Comparison of ENCODE assay signal across 8 mouse cellular contexts in genomic region chr2:65929927-65930326, GRCm38 (mm10).
DNase-seq lines count a peak whose midpoint lies in the region; ATAC-seq lines count a peak whose summit lies in the region.

No protein-coding gene starts in this region.

- peak overlapping the region; percentile 36 for H3K4me3 ChIP-seq in neural tube, embryonic 15.5 days (replicated peaks)

- peak overlapping the region; percentile 49 for H3K9ac ChIP-seq in neural tube, embryonic 15.5 days (replicated peaks)

- H3K9me3 ChIP-seq in neural tube, embryonic 15.5 days (replicated peaks): no peaks in the 10 kb centered on the region

- peak overlapping the region; percentile 51 for H3K4me2 ChIP-seq in neural tube, embryonic 15.5 days

- H3K4me1 ChIP-seq in neural tube, embryonic 15.5 days: peaks cover 24% of the 10 kb centered on the region

- peak overlapping the region; percentile 88 for H3K27ac ChIP-seq in neural tube, embryonic 15.5 days (replicated peaks)

- no peaks in the 10 kb centered on the region for H3K27me3 ChIP-seq in neural tube, embryonic 15.5 days (replicated peaks)

- ATAC-seq in frontal cortex, adult (ENCODE audit: low TSS enrichment): peak; percentile 82
- ATAC-seq in neural tube, embryonic 15.5 days (ENCODE audit: low FRiP score): peak; percentile 82
- ATAC-seq in activated CD4-positive, CD25-positive, alpha-beta regulatory T cell, adult 4 months: no peak

- intact Hi-C loops in left cerebral cortex, postnatal 25 days (cut with DNase I): loop anchor here (5.0 kb wide), 3 partner anchors 62 to 92 kb away; partner anchors contain the start of gene Csrnp3

- peak; percentile 23 to 41 for DNase-seq in cerebellum, postnatal 14 days
- DNase-seq in cerebellum, adult 11-12 months: no peak
- peak; percentile 66 to 89 for DNase-seq in left cerebral cortex, postnatal 25 days (ENCODE audit: low spot score in 2 of 2)
- no peak for DNase-seq in gastrocnemius, adult 8-10 months (ENCODE audit: low spot score in 2 of 2)
- DNase-seq in heart, adult 8-10 months (ENCODE audit: low spot score): no peak

- WGBS in neural tube, embryonic 15.5 days: 16% methylated on average over 11 of the region's 11 CpGs

- no peaks in the 10 kb centered on the region for H3K36me3 ChIP-seq in neural tube, embryonic 15.5 days

Comparison
In these comparisons a context has a peak if more than half of its experiments do, and no peak if none do; other contexts are left out.
1. DNase-seq: peak in cerebellum, postnatal 14 days (2 of 2) and left cerebral cortex, postnatal 25 days (2 of 2); none in cerebellum, adult 11-12 months (single experiment), gastrocnemius, adult 8-10 months (0 of 2) and heart, adult 8-10 months (single experiment).